8 mouse cellular contexts compared by ENCODE assay signal in the genomic region with DNA sequence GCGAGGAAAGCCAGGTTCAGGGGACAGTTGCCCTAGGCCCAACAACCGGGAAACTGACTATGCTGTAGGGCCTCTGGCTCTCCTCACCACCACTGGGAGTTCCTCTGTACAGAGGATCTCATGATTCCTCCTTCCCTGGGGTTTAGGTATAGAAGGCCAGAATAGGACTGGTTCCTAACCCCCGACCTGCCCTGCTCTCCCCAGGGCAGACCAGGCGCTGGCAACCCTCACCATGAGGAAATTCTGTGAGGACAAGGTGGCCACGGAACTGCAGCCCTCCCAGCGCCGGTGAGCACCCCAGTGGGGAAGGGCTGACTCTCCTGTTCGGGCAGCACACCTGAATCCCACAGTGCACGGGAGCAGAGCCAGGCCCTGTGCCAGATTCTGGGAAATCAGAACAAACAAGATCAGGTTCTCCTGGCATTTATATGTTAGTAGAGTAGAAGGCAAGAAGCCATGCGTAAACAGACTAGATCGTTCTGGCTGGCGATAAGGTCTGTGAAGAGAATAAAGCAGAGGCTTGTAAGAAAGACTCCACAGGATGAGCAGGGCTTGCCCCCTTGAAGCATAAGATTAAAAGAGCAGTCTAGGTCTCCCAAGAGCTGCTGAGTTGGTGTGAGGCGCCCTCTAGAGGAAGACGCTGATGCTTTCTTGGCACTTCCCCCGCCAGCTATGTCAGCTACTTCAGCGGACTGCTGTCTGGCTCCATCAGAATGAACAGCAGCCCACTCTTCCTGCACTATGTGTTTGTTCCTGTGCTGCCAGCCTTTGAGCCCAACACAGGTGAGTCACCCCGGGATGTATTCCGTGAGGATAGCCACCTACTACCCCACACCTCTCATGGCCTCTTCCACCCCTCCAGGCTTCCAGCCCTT. TPM values are rescaled to one million over a fixed set of nuclear protein-coding genes. Genes with fewer than 3 reads are reported as not detected.
DNase-seq lines count a peak whose midpoint lies in the region; ATAC-seq lines count a peak whose summit lies in the region.

No protein-coding gene starts in this region.

- H3K36me3 ChIP-seq in forebrain, embryonic 10.5 days (replicated peaks) = peaks cover 34% of the 10 kb centered on the region
- no peaks in the 10 kb centered on the region for H3K36me3 ChIP-seq in forebrain, embryonic 12.5 days (replicated peaks)
- H3K36me3 ChIP-seq in forebrain, embryonic 15.5 days = no peaks in the 10 kb centered on the region

- H3K27ac ChIP-seq in forebrain, embryonic 10.5 days = no peak overlapping the region
- H3K27ac ChIP-seq in forebrain, embryonic 12.5 days = no peak overlapping the region
- no peak overlapping the region for H3K27ac ChIP-seq in forebrain, embryonic 15.5 days (replicated peaks)

- H3K27me3 ChIP-seq in forebrain, embryonic 10.5 days (ENCODE audit: poor library complexity, severe bottlenecking) = peaks cover 49% of the 10 kb centered on the region
- peaks cover 47% of the 10 kb centered on the region for H3K27me3 ChIP-seq in forebrain, embryonic 12.5 days
- peaks cover 18% of the 10 kb centered on the region; the same call in 1 of the 2 replicates for H3K27me3 ChIP-seq in forebrain, embryonic 15.5 days

- ATAC-seq in forebrain, embryonic 12.5 days (ENCODE audit: low FRiP score) = no peak
- ATAC-seq in forebrain, embryonic 15.5 days (replicated peaks) = peak; percentile 30; the same call in 1 of the 2 replicates

- no peaks in the 10 kb centered on the region for H3K9me3 ChIP-seq in forebrain, embryonic 10.5 days
- no peaks in the 10 kb centered on the region for H3K9me3 ChIP-seq in forebrain, embryonic 12.5 days
- no peaks in the 10 kb centered on the region for H3K9me3 ChIP-seq in forebrain, embryonic 15.5 days

- WGBS in forebrain, embryonic 10.5 days = 48% methylated on average over 18 of the region's 18 CpGs
- 47% methylated on average over 18 of the region's 18 CpGs for WGBS in forebrain, embryonic 12.5 days
- WGBS in forebrain, embryonic 15.5 days = 48% methylated on average over 18 of the region's 18 CpGs

- H3K4me1 ChIP-seq in forebrain, embryonic 10.5 days = peaks cover 59% of the 10 kb centered on the region
- peaks cover 16% of the 10 kb centered on the region for H3K4me1 ChIP-seq in forebrain, embryonic 12.5 days
- peaks cover 25% of the 10 kb centered on the region for H3K4me1 ChIP-seq in forebrain, embryonic 15.5 days

- intact Hi-C loops in heart, postnatal 36 days (cut with DNase I) = loop anchor here (5.0 kb wide), 1 partner anchor 38 kb away; no protein-coding TSS in a partner anchor

- no peak overlapping the region for H3K9ac ChIP-seq in forebrain, embryonic 12.5 days
- H3K9ac ChIP-seq in forebrain, embryonic 15.5 days (replicated peaks) = no peak overlapping the region

- no peak overlapping the region for H3K4me2 ChIP-seq in forebrain, embryonic 12.5 days
- H3K4me2 ChIP-seq in forebrain, embryonic 15.5 days (replicated peaks) = no peak overlapping the region

- DNase-seq in forebrain, embryonic 10.5 days (ENCODE audit: extremely low spot score, low spot score) = peak; percentile 63
- DNase-seq in c-Kit-positive CD71-negative TER-119-negative erythroid progenitor cells, embryonic 14.5 days (ENCODE audit: low read depth) = peak; percentile 80
- peak; percentile 78 for DNase-seq in heart, postnatal 36 days
- DNase-seq in layer of hippocampus, postnatal 10 days (ENCODE audit: low spot score in 2 of 2) = peak; percentile 83 to 86
- DNase-seq in lung, postnatal 36 days = peak; percentile 87
- peak; percentile 74 for DNase-seq in right cerebral cortex, postnatal 4 days

- H3K4me3 ChIP-seq in forebrain, embryonic 10.5 days = no peak overlapping the region
- H3K4me3 ChIP-seq in forebrain, embryonic 12.5 days (replicated peaks) = no peak overlapping the region
- H3K4me3 ChIP-seq in forebrain, embryonic 15.5 days = no peak overlapping the region

RNA-seq across cellular contexts. Expression of a gene that starts 8.7 kb away (rescaled TPM):
- 11.1 and 13.1 TPM in 2 replicates for polyA plus RNA-seq in forebrain, embryonic 10.5 days (2016; fragmentation: Nextera tagmentation; extraction: Ambion mirVana)
- polyA plus RNA-seq in forebrain, embryonic 12.5 days (2016; fragmentation: Nextera tagmentation; extraction: Ambion mirVana) = 7.9 and 8.2 TPM in 2 replicates
- polyA plus RNA-seq in forebrain, embryonic 15.5 days (2015; fragmentation: Nextera tagmentation; extraction: Ambion mirVana) = 4.9 and 6.9 TPM in 2 replicates
- 100 to 1,000 TPM; 128 to 129 TPM for total RNA-seq in heart, postnatal 36 days (2021)
- total RNA-seq in layer of hippocampus, postnatal 10 days (2021) = 10 to 100 TPM; 13.4 to 16.8 TPM

RNA-seq across cellular contexts. Expression of a gene that starts 27.1 kb away (rescaled TPM):
- 10.8 and 12.7 TPM in 2 replicates for polyA plus RNA-seq in forebrain, embryonic 10.5 days (2016; fragmentation: Nextera tagmentation; extraction: Ambion mirVana)
- 19.1 and 19.6 TPM in 2 replicates for polyA plus RNA-seq in forebrain, embryonic 12.5 days (2016; fragmentation: Nextera tagmentation; extraction: Ambion mirVana)
- 38.2 and 42.9 TPM in 2 replicates for polyA plus RNA-seq in forebrain, embryonic 15.5 days (2015; fragmentation: Nextera tagmentation; extraction: Ambion mirVana)
- total RNA-seq in heart, postnatal 36 days (2021) = 10 to 100 TPM; 14.8 to 14.9 TPM
- 100 to 1,000 TPM; 148 to 163 TPM for total RNA-seq in layer of hippocampus, postnatal 10 days (2021)

RNA-seq across cellular contexts. Expression of a gene that starts 35.3 kb away (rescaled TPM):
- polyA plus RNA-seq in forebrain, embryonic 10.5 days (2016; fragmentation: Nextera tagmentation; extraction: Ambion mirVana) = 0.14 and 0.17 TPM in 2 replicates
- 0.24 and 0.79 TPM in 2 replicates for polyA plus RNA-seq in forebrain, embryonic 12.5 days (2016; fragmentation: Nextera tagmentation; extraction: Ambion mirVana)
- 1.2 and 1.4 TPM in 2 replicates for polyA plus RNA-seq in forebrain, embryonic 15.5 days (2015; fragmentation: Nextera tagmentation; extraction: Ambion mirVana)
- 10 to 100 TPM; 31.4 to 40.9 TPM for total RNA-seq in heart, postnatal 36 days (2021)
- 1 to 10 TPM; 2.3 to 3.1 TPM for total RNA-seq in layer of hippocampus, postnatal 10 days (2021)

RNA-seq across cellular contexts. Expression of a gene that starts 35.3 kb away (rescaled TPM):
- 140 and 143 TPM in 2 replicates for polyA plus RNA-seq in forebrain, embryonic 10.5 days (2016; fragmentation: Nextera tagmentation; extraction: Ambion mirVana)
- polyA plus RNA-seq in forebrain, embryonic 12.5 days (2016; fragmentation: Nextera tagmentation; extraction: Ambion mirVana) = 109 TPM in 2 replicates
- 98.9 and 99.5 TPM in 2 replicates for polyA plus RNA-seq in forebrain, embryonic 15.5 days (2015; fragmentation: Nextera tagmentation; extraction: Ambion mirVana)
- total RNA-seq in heart, postnatal 36 days (2021) = 100 to 1,000 TPM; 149 to 165 TPM
- 100 to 1,000 TPM; 178 to 181 TPM for total RNA-seq in layer of hippocampus, postnatal 10 days (2021)

RNA-seq across cellular contexts. Expression of a gene that starts 41.4 kb away (rescaled TPM):
- polyA plus RNA-seq in forebrain, embryonic 10.5 days (2016; fragmentation: Nextera tagmentation; extraction: Ambion mirVana) = 0.09 TPM in 1 of 2 replicates, not detected in the other
- 0.08 TPM in 1 of 2 replicates, not detected in the other for polyA plus RNA-seq in forebrain, embryonic 12.5 days (2016; fragmentation: Nextera tagmentation; extraction: Ambion mirVana)
- polyA plus RNA-seq in forebrain, embryonic 15.5 days (2015; fragmentation: Nextera tagmentation; extraction: Ambion mirVana) = not detected in 2 replicates
- not detected for total RNA-seq in heart, postnatal 36 days (2021)
- total RNA-seq in layer of hippocampus, postnatal 10 days (2021) = not detected
